Mouse (Mus musculus) ES-E14 (cell line): Measurements from ENCODE around the gene Sh3pxd2a.

Source experiments
- CHD2 ChIP-seq: IDR thresholded peaks from 2 replicates; pipeline ENCODE4 v1.6.1; 2014; ENCODE audit warnings: mild to moderate bottlenecking, low read depth, low read length, inconsistent platforms
- HCFC1 ChIP-seq: IDR thresholded peaks from 2 replicates; pipeline ENCODE4 v1.6.1; 2012; ENCODE audit warnings: low read length, inconsistent platforms, borderline replicate concordance; ENCODE audit not compliant: insufficient read depth
- MAFK ChIP-seq: IDR thresholded peaks from 2 replicates; pipeline ENCODE4 v1.6.1; 2014; ENCODE audit warnings: mild to moderate bottlenecking, low read depth, low read length, inconsistent platforms; ENCODE audit not compliant: insufficient read depth
- ZC3H11A ChIP-seq: IDR thresholded peaks from 2 replicates; pipeline ENCODE4 v1.6.1; 2012; ENCODE audit warnings: low read depth, mild to moderate bottlenecking, inconsistent platforms, low read length, borderline replicate concordance
- ZNF384 ChIP-seq: IDR thresholded peaks from 2 replicates; pipeline ENCODE4 v1.6.1; 2012; ENCODE audit warnings: low read depth, low read length, inconsistent platforms

DNA sequence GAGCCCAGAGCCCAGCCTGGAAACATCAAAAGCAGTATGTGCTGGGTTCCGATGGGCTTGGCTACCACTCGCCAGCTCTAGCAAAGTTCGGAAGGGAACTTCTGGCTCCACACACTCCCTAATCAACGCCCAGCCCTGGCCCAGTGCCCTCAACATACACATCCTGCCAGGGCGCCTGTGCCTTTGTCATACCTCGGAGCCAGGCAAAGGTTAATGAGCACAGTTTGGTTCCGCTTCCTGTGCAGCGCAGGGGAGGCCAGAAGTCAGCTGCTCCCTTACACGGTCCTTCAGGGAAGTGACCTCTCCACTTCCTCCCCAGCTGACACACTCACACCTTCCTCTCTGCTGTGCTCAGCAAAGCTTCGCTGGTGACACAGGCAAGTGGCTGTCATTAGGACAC, 31.9 kb downstream of the Sh3pxd2a start:
- TF ChIP-seq MAFK (no peak), ZNF384 (no peak), HCFC1 (no peak), CHD2 (no peak), ZC3H11A (no peak)
